Mouse (Mus musculus): ENCODE results near the gene Clasrp.

GRCm38 (mm10) chr7:19564455-19564854 lies 39.8 kb downstream of the Clasrp start:
- TF ChIP-seq POLR2A (IDR thresholded peaks at IDR 0.05; ENCODE audit: low read depth, low read length), result no peak
- TF ChIP-seq CTCF (IDR thresholded peaks at IDR 0.05; ENCODE audit: extremely low read depth, insufficient read length, insufficient replicate concordance, low read depth, low read length), result peak; percentile 25; the same call in 1 of the 2 replicates

Measured in small intestine, adult 2 months (tissue).